Mouse (Mus musculus): ENCODE data around the gene Cbr3.

DNA sequence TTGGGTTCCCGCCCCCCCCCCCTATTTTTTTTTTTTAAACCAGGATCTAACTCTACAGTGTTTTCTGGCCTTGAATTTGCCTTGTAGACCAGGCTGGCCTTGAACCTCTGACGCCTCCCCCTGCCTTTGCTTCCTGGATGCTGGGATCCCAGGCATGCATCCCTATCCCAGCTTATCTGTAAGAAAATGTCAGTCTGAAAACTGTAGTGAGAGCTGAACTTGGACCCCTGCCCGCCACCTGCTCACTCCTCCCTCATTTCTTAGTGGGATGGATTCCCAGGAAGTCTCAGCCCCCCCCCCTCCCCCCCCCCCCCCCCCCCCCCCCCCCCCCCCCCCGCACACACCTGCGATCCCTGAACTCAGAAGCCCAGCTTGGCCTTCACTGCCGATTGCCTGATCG, 3.4 kb downstream of the Cbr3 start:
- TF ChIP-seq CTCF (IDR thresholded peaks at IDR 0.05; ENCODE audit: insufficient read depth, low read length) (no peak), POLR2A (IDR thresholded peaks at IDR 0.05; ENCODE audit: borderline replicate concordance, extremely low read depth, low read depth, low read length) (no peak)
